Mouse (Mus musculus) intestine, postnatal 0 days (tissue): ENCODE results near the gene Maml3. TPM values are rescaled to one million over a fixed set of nuclear protein-coding genes. Genes with fewer than 3 reads are reported as not detected.

Experiments used
- ATAC-seq: fragments of 200-750 bp; cut with Nextera tagmentation; 2 replicates; pipeline ENCODE4 v1.8.0; 2017; ENCODE audit warnings: mild to moderate bottlenecking, moderate TSS enrichment, moderate library complexity
- H3K27ac ChIP-seq: fragments of 300-500 bp; sonication (generic); 2 replicates; pipeline ENCODE4 v1.5.1; 2014; ENCODE audit warnings: mild to moderate bottlenecking, low read depth, low read length, moderate library complexity
- H3K27me3 ChIP-seq: fragments of 300-500 bp; sonication (generic); replicated peaks from 2 replicates; pipeline ENCODE4 v1.6.1; 2014; ENCODE audit warnings: low read length, mixed read lengths; ENCODE audit not compliant: control insufficient read depth, insufficient read depth
- H3K36me3 ChIP-seq: fragments of 300-500 bp; sonication (generic); 2 replicates; pipeline ENCODE4 v1.6.1; 2014; ENCODE audit warnings: mild to moderate bottlenecking, moderate library complexity; ENCODE audit not compliant: control insufficient read depth, insufficient read depth
- H3K4me1 ChIP-seq: fragments of 300-500 bp; sonication (generic); replicated peaks from 2 replicates; pipeline ENCODE4 v1.6.1; 2014; ENCODE audit warnings: antibody characterized with exemption, low read length, mixed read lengths; ENCODE audit not compliant: control insufficient read depth, insufficient read depth
- H3K4me2 ChIP-seq: fragments of 300-500 bp; sonication (generic); replicated peaks from 2 replicates; pipeline ENCODE4 v1.6.1; 2014; ENCODE audit warnings: low read depth, mild to moderate bottlenecking, moderate library complexity
- H3K4me3 ChIP-seq: fragments of 300-500 bp; sonication (generic); 2 replicates; pipeline ENCODE4 v1.5.1; 2014; ENCODE audit warnings: low read depth, low read length
- H3K9ac ChIP-seq: fragments of 300-500 bp; sonication (generic); 2 replicates; pipeline ENCODE4 v1.6.1; 2014; ENCODE audit warnings: mild to moderate bottlenecking, low read depth, low read length
- H3K9me3 ChIP-seq: fragments of 300-500 bp; sonication (generic); 2 replicates; pipeline ENCODE4 v1.6.1; 2016; ENCODE audit warnings: mixed run types; ENCODE audit not compliant: control insufficient read depth
- CTCF ChIP-seq: sonication (generic); IDR thresholded peaks from 2 replicates; pipeline ENCODE4 v1.5.1; 2016; ENCODE audit warnings: low read depth, mild to moderate bottlenecking, control low read depth, antibody characterized with exemption, moderate library complexity
- WGBS: fragments of 180-500 bp; shearing (Covaris S2); extraction: QIAGEN DNeasy Blood & Tissue Kit; methylation state at CpG from one replicate; pipeline ENCODE4 v1.1.7; 2014; 5-methylcytosine and 5-hydroxymethylcytosine counted together
- polyA plus RNA-seq: library from polyadenylated mRNA; unstranded; fragments of >200 nt; fragmentation: Nextera tagmentation; extraction: Ambion mirVana; gene quantifications from 2 replicates; pipeline ENCODE4 v1.2.1, GENCODE M21; 2015

Maml3 gene
- polyA plus RNA-seq, 1 experiment from 2014 or later: 2.0 TPM

GRCm38 (mm10) chr3:51928188-51928587 lies 176.7 kb downstream of the Maml3 start:
- Histone ChIP-seq H3K9me3 (no peaks in the 10 kb centered on the region), H3K4me3 (no peak overlapping the region), H3K4me1 (no peaks in the 10 kb centered on the region), H3K27me3 (no peaks in the 10 kb centered on the region), H3K36me3 (no peaks in the 10 kb centered on the region), H3K4me2 (no peak overlapping the region), H3K9ac (no peak overlapping the region), H3K27ac (no peak overlapping the region)
- WGBS: 89% methylated on average over 14 of the region's 14 CpGs
- TF ChIP-seq CTCF: no peak
- ATAC-seq: no peak

GRCm38 (mm10) chr3:51927591-51927990 lies 177.3 kb downstream of the Maml3 start:
- WGBS: 92% methylated on average over 7 of the region's 7 CpGs
- H3K4me3 ChIP-seq: no peak overlapping the region
- H3K9ac ChIP-seq: no peak overlapping the region
- H3K27ac ChIP-seq: no peak overlapping the region
- no peaks in the 10 kb centered on the region for H3K36me3 ChIP-seq
- no peak overlapping the region for H3K4me2 ChIP-seq
- ATAC-seq: no peak
- no peaks in the 10 kb centered on the region for H3K27me3 ChIP-seq
- H3K9me3 ChIP-seq: no peaks in the 10 kb centered on the region
- no peak for TF ChIP-seq CTCF
- no peaks in the 10 kb centered on the region for H3K4me1 ChIP-seq

- no peak for ATAC-seq
- no peaks in the 10 kb centered on the region for H3K9me3 ChIP-seq
- H3K4me2 ChIP-seq: no peak overlapping the region
- TF ChIP-seq CTCF: no peak
- no peak overlapping the region for H3K9ac ChIP-seq
- no peaks in the 10 kb centered on the region for H3K4me1 ChIP-seq
- no peak overlapping the region for H3K27ac ChIP-seq
- no peaks in the 10 kb centered on the region for H3K27me3 ChIP-seq
- 69% methylated on average over 6 of the region's 6 CpGs for WGBS
- no peaks in the 10 kb centered on the region for H3K36me3 ChIP-seq
- no peak overlapping the region for H3K4me3 ChIP-seq
These were observed 177.8 kb downstream of the Maml3 start for GRCm38 (mm10) chr3:51927043-51927442.

GRCm38 (mm10) chr3:51925758-51926157 lies 179.1 kb downstream of the Maml3 start:
- Histone ChIP-seq H3K4me2 (no peak overlapping the region), H3K9me3 (no peaks in the 10 kb centered on the region), H3K36me3 (no peaks in the 10 kb centered on the region), H3K27ac (no peak overlapping the region), H3K4me3 (no peak overlapping the region), H3K4me1 (no peaks in the 10 kb centered on the region), H3K27me3 (no peaks in the 10 kb centered on the region), H3K9ac (no peak overlapping the region)
- no peak for TF ChIP-seq CTCF
- no peak for ATAC-seq
- WGBS: 64% methylated on average over 2 of the region's 2 CpGs

GRCm38 (mm10) chr3:51924636-51925035 lies 180.2 kb downstream of the Maml3 start:
- 73% methylated on average over 5 of the region's 5 CpGs for WGBS

GRCm38 (mm10) chr3:51923800-51924199 lies 181.1 kb downstream of the Maml3 start:
- H3K4me2 ChIP-seq: no peak overlapping the region
- TF ChIP-seq CTCF: no peak
- no peaks in the 10 kb centered on the region for H3K36me3 ChIP-seq
- no peak for ATAC-seq
- H3K9me3 ChIP-seq: no peaks in the 10 kb centered on the region
- WGBS: 82% methylated on average over 6 of the region's 6 CpGs
- H3K27me3 ChIP-seq: no peaks in the 10 kb centered on the region
- no peak overlapping the region for H3K4me3 ChIP-seq
- H3K4me1 ChIP-seq: no peaks in the 10 kb centered on the region
- no peak overlapping the region for H3K27ac ChIP-seq
- no peak overlapping the region for H3K9ac ChIP-seq

More at GRCm38 (mm10) chr3:51924636-51925035, 180.2 kb downstream of the Maml3 start:
- TF ChIP-seq CTCF: no peak
- Histone ChIP-seq H3K4me1 (no peaks in the 10 kb centered on the region), H3K4me2 (no peak overlapping the region), H3K27me3 (no peaks in the 10 kb centered on the region), H3K27ac (no peak overlapping the region), H3K36me3 (no peaks in the 10 kb centered on the region), H3K4me3 (no peak overlapping the region), H3K9me3 (no peaks in the 10 kb centered on the region), H3K9ac (no peak overlapping the region)
- ATAC-seq: no peak

GRCm38 (mm10) chr3:51916902-51917301 lies 188.0 kb downstream of the Maml3 start:
- H3K27me3 ChIP-seq: no peaks in the 10 kb centered on the region
- H3K9me3 ChIP-seq: no peaks in the 10 kb centered on the region
- peak; percentile 48; the same call in 1 of the 2 replicates for ATAC-seq
- H3K27ac ChIP-seq: 0 out of 2 replicates have a peak overlapping the region, but pooled peaks have one; percentile 10
- H3K36me3 ChIP-seq: no peaks in the 10 kb centered on the region
- H3K4me1 ChIP-seq: peaks cover 10% of the 10 kb centered on the region
- no peak overlapping the region for H3K4me3 ChIP-seq
- H3K4me2 ChIP-seq: peak overlapping the region; percentile 59
- WGBS: 39% methylated on average over 4 of the region's 4 CpGs
- no peak for TF ChIP-seq CTCF
- H3K9ac ChIP-seq: no peak overlapping the region
